Mouse (Mus musculus) kidney, adult 18-20 months (tissue): ENCODE results near the gene Zfp386.
"Not testable (repeated sequence)": the region's sequence is repeated elsewhere in the genome, so short reads cannot be mapped to it uniquely, and the experiment has no call there.

ENCODE experiments used
- DNase-seq: peaks from one replicate; pipeline ENCODE4 v3.0.0; 2021

Zfp386 gene

DNA sequence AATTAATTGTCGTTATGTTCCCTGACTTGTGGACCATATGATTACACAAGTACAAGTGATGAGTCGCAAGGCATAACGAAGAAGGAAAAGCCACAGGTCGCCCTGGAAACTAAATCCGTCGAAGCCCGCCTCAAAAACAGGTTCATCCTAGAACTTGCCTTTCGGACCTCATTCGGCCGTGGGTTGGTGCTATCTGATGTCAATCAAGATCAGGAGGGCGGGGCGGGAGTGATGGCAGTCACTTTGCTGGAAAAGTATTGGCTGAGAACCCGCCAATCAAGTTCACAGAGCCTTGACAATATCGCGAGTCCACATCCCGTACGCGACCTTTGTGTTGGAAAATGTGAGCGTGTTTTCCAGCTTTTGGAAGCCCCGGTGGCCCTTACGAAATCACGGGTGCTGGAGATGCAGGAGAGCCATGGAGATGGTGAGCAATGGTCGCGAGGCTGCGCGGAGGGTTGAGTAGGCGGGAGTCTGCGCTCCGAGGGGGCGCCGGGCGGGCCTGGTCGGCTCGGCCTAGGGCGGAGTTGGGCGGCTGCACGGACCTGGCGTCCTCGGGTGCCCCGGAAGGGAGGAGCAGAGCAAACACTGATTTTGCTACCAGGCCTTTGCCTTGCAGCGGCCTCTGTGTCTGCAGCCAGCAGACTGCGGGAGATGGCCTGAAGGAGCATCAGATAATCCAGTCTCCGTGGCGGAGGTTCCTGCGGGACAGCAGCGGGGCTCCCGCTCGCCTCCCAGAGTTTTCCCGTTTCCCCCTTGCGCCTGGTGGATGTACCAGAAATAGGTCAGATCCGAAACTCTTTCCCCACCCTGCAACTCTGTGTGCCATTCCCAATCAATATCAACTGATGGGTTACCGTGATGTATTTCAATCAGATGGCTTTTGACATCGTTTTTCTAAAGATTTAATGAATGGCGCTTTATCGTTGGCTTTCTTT, at the start of gene Zfp386:
TSS of gene Zfp386 (plus strand) at position 285 of the 938 bp plus-strand sequence.
- peak; percentile 99 for DNase-seq

- DNase-seq: not testable (repeated sequence)
Observed at GRCm38 (mm10) chr12:115999784-116000183, 47.7 kb upstream of the Zfp386 start.

DNA sequence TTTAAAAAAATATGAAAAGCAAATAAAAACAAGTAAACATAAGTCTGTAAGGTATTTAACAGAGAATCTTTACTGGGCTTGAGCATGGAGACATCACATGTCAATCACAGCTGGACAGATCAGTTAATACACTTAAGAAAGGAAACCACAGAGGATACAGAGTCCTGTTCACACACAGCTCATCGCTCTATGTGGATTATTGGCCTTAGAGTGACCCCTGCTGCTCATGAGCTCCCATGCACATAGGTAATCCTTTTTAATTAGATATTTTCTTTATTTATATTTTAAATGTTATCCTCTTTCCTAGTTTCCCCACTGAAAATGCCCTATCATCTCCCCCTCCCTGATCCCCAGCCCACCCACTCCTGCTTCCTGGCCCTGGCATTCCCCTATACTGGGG, 44.6 kb upstream of the Zfp386 start:
- DNase-seq: not testable (repeated sequence)

DNA sequence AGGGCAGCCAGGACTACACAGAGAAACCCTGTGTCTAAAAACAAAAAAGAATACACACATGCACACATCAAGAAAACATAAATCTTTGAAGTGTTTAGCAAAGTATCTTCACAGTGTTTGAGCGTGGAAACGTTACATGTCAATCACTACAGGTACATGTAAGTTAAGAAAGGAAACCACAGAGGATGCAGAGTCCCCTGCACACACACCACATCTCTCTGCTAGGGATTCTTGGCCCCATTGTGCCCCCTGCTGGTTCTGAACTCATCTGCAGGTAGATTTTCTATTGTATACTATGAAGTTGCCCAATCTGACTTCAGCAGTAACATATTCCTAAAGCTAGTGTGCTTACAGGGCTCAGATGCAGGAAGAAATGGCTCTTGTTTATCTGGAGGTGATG, 36.7 kb upstream of the Zfp386 start:
- no peak for DNase-seq

DNA sequence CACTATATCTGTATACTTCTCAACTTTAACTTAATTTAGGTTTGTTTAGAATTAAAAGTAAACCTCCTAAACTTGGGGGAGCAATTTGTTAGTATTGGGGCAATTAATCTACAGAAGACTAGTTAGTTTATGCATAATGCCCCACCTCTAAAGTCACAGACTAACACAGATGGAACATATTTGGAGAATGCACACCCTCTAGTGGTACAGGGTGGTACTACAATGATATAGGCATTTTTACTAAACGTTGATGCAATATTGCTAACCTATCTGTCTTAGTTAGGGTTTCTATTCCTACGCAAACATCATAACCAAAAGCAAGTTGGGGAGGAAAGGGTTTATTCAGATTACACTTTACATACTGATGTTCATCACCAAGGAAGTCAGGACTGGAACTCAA, 19.4 kb upstream of the Zfp386 start:
- no peak for DNase-seq

DNA sequence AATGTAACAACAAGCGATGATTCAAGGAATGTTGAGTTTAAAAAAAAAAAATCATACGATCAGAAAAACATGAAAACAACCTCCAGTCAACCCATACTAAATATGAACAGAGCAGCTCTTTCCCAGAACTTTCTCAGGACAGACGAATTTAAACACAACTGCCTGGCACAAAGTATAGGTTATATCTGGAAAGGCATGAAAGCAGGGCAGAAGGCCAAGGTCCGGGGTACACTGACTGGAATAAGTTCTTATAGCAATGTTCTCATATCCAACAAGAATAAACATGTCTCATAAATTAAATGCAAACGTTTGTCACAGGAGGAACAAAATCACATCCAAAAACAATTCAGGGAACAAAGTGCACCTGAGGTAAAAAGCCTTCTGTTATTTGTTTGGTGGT, 12.2 kb upstream of the Zfp386 start:
- no peak for DNase-seq

GRCm38 (mm10) chr12:116044785-116045184, 2.7 kb upstream of the Zfp386 start:
- no peak for DNase-seq

DNA sequence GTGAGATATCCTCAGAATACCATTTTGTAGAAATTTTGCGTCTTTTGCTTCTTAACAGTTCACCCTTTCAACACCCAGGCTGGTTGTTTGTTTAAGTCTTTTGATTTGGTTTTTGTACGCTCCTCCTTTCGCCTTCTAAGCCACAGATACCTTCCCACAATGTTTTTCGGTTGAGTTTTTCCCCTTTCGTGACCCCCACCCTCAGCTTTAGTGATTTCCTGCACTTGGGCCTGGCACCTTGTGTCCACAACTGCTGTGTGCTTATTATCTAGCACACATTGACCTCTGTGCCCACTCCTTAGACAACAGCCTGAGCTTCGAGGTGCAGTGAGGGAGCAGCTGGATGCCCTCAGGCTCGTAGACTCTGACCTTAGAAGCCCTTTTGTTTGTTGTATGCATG, 1.2 kb downstream of the Zfp386 start:
- DNase-seq: no peak

- DNase-seq: no peak
Observed at GRCm38 (mm10) chr12:116049236-116049635, 1.7 kb downstream of the Zfp386 start.

GRCm38 (mm10) chr12:116049701-116050100, 2.2 kb downstream of the Zfp386 start:
- DNase-seq: no peak

DNA sequence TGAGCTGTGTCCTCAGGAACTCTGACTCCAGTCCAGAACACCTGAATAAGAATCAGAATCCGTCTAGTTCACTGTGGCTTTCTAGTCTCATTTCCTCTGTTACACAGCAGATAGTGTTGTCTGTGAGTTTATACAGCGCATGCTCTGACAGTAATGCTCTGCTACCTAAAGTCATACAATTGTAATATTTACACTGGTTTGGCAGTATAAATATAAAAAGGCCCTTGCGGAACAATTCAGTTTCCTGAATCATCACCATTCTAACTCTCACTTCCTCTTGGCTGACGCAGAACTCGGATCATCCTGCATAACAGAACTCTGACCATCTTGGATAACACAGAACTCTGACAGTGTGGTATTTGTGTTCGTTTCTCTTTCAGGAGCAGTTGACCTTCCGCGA, 6.8 kb downstream of the Zfp386 start:
- no peak for DNase-seq

DNA sequence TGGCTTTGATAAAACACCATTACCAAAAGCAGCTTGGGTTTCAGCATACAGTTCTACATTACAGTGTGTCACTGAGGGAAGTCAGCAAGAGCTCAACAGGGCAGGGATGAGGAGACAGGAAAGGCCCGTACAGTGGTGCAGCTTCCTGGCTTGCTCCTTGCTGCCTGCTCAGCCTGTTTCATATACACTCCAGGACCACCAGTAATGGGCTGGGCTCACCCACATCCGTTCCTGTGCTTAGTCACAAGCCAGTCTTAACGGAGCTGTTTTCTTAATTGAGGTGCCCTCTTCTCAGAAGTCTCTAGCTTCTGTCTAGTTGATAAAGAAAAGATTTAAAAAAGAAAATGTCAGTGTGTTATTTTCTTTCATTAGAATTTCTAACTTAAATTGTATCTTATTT, 8.6 kb downstream of the Zfp386 start:
- DNase-seq: no peak

- no peak for DNase-seq
Observed at GRCm38 (mm10) chr12:116061561-116062193, 14.2 kb downstream of the Zfp386 start.

DNA sequence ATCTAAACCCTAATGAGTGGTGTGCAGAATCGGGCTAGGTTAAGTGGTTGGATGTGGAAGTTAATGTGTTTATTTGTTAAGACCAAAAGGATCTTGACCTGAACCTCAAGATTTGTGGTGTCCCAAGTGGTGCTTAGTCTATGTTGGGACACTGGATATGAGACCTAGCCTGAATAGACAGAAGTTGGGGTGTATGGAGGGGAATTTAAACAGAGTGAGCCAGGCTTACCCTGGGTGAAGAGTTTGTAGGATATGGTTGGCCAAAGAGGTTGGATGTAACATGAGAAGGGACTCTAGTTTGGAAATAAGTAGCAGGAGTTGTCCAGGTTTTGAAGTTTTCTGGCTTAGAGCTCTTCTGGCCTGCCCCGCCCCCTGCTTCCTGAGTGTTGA, 14.7 kb downstream of the Zfp386 start:
- no peak for DNase-seq

GRCm38 (mm10) chr12:116063020-116063419, 15.5 kb downstream of the Zfp386 start:
- DNase-seq: no peak

DNA sequence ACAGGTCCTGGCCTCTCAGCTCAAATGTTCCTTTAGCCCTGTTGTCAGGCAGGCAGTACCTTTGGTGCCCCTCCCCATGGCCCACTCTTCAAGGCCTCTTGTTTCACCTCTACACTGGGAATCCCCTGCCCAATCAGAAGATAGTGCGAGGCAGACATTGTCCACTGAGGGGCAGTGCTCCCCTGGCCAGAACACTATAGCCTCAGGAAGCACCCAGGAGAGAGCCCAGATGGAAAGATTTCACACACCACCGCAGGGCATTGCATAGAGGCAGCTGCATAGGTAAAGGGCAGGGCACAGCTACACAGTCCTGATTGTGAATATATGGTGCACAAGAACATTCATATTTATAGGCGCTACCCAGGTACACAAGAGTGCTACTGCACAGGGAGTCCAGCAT, 23.5 kb downstream of the Zfp386 start:
- peak; percentile 13 for DNase-seq

DNA sequence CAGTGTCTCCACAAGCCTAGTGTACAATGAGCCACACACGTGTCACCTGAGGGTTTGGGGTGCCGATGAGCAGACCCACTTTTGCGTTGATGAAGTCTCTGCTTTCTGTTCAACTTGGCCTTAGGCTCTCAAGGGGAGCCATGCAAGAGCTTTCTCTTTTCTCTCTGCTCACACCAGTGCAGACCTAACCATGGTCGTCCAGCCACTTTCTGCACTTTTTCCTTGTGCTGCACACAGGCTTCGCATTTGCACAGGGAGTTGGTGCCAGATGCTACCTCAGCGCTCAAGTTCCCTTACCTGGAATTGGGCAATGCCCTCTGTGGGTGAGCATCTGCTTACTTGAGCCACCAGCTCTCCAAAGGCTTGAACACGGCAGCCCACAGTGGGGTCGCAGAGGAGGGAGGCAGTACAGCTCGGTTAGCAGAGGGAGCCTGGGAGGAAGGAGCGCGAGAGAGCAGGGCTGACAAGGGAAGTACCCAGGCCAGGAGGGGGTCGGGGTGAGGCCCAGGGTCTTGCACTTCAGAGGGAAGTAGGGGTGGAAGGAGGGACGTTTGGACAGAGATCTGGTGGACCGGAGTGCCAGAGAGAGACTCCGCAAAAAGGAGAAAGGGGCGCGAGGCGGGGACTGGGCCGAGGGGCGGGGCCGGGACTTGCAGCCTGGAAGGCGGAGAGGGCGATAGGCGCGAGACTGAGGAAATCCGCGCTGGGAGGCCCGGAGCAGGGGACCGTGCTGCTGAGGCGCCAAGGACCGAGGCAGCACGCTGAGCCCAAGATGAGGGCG, 29.7 kb downstream of the Zfp386 start, which contains the start of gene Vipr2:
TSS of gene Vipr2 (plus strand) at position 653 of the 781 bp plus-strand sequence.
- peak; percentile 13 for DNase-seq

GRCm38 (mm10) chr12:116077855-116078366, 30.4 kb downstream of the Zfp386 start:
- no peak for DNase-seq

GRCm38 (mm10) chr12:116083125-116083524, 35.6 kb downstream of the Zfp386 start:
- DNase-seq: no peak

GRCm38 (mm10) chr12:116084294-116084693, 36.8 kb downstream of the Zfp386 start:
- no peak for DNase-seq

DNA sequence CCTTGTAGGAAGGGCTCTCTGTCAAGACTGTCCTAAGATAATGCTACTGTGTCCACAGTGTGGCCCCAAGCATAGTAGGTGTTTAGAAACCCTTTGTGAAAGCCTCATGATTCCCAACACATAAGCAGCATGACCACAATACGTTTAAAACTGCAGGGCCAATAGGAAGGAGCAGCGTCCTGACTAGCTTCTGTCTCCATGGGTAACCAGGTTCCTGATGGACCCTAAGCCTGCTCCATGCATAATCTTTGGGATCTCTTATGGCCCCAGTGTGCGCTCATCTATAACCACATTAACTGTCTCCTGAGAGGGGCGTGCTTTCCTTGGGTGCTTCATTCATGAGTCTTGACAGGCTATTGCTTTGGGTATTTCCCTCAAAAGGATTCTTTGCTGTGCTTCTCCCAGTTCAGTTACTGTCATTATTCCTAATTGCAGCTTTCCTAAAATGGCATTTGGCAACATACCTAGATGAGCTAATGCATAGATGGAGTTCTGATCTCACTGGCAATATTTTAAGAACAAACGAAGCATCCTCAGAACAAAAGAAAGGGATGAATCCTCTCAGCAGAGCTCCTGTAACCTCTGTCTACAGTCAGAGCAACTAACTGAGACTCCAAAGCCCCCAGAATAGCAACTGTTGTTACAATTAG, 39.6 kb downstream of the Zfp386 start:
- no peak for DNase-seq

GRCm38 (mm10) chr12:116089836-116090235, 42.3 kb downstream of the Zfp386 start:
- no peak for DNase-seq
